Mouse (Mus musculus) ES-CJ7 (cell line): ENCODE measurements around the gene Zfp809.

Source experiments
- DNase-seq: peaks from one replicate; pipeline ENCODE4 v3.0.0; 2011; ENCODE audit warnings: low read depth, low spot score

Gene Zfp809

DNA sequence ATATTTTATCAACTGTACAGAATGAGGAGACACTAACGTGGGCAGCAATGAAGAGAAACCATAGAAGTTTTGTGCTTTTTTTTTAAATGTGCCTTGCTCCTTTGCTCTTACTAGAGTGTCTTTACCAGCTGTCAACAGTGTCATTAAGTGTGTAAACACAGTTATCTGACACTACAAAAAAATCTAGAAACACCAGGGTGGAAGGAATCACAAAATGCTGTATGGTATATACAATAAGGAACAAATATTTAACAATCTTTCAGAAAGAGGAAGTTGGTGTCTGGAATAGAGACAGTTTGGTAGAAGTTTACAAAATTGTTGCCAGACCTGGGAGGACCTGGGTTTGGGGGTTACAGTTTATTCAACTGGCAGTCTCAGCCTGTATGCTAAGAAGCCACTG, 36.1 kb downstream of the Zfp809 start:
- DNase-seq, result no peak

DNA sequence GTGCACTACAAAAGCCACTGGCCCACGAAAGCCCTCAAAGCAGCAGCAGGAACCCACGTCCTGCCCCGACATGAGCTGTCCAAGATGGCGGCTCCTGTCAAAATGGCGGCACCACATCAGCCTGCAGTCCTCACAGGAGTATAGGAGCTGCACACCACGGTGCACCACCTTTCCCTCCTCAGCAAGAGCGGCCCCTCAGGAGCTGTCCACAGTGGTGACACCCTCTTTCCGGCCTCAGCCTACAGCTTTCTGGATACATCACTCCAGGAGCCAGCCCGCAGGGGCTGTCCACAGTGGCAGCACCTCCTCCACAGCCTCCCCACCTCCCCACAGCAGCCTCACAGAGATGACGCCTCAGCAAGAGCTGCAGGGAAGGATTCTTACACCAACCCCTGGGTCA, 37.1 kb downstream of the Zfp809 start:
- peak; percentile 37 for DNase-seq

DNA sequence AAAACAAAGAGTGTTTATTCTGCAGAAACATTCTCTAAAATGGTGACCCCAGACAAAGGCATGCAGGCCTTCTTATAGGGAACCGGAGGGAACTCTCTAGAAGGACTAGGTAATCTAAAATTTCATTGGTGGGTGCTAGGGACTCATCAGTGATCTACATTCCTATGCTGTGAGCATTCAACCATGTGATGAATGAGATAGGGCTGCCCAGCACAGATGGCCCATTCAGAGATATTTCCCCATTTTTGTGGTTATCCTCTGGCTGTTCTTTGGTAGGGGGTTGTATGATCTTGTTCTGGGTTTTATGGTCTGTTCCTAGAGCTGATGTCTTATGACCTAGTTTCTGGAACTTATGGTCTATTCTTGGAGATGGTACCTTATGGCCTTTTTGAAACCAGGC, 43.4 kb downstream of the Zfp809 start:
- DNase-seq, result no peak

DNA sequence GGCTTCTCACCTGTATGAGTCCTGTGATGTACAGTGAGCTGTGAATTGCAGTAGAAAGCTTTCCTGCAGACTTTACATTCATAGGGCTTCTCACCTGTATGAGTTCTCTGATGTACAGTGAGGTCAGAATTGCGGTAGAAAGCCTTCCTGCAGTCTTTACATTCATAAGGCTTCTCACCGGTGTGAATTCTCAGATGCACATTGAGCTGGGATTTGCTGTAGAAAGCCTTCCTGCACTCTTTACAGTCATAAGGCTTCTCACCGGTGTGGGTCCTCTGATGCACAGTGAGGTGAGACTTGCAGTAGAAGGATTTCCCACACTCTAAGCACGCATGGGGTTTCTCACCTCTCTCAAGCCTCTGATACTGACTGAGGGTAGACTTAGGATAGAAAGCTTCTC, 53.2 kb downstream of the Zfp809 start:
- no peak for DNase-seq
